Mouse (Mus musculus) lung, adult 2 months (tissue): ENCODE measurements around the gene Cwc22. TPM values are rescaled to one million over a fixed set of nuclear protein-coding genes. Genes with fewer than 3 reads are reported as not detected.
A peak's percentile ranks its signal among the peaks of the same experiment; 100 is the strongest.

ENCODE experiments used
- DNase-seq: peaks from one replicate; pipeline ENCODE4 v3.0.0; 2022
- H3K4me1 ChIP-seq: fragments of 200-500 bp; 2 replicates; pipeline ENCODE4 v1.6.1; 2011; ENCODE audit warnings: low read length; ENCODE audit not compliant: control insufficient read depth, insufficient read depth
- H3K4me3 ChIP-seq: fragments of 200-500 bp; replicated peaks from 2 replicates; pipeline ENCODE3; 2011; ENCODE audit warnings: low read depth, mild to moderate bottlenecking, control low read depth, low read length; ENCODE audit errors: extremely low read depth
- CTCF ChIP-seq: fragments of 200-500 bp; IDR thresholded peaks from 2 replicates; pipeline ENCODE4 v1.5.1; 2011; ENCODE audit warnings: mild to moderate bottlenecking, low read length, control low read depth; ENCODE audit not compliant: insufficient read depth
- POLR2A ChIP-seq: fragments of 200-500 bp; IDR thresholded peaks from 2 replicates; pipeline ENCODE4 v1.6.1; 2011; ENCODE audit warnings: low read depth, mild to moderate bottlenecking, control low read depth, low read length, borderline replicate concordance; ENCODE audit errors: extremely low read depth
- WGBS: fragments of 180-500 bp; shearing (Covaris S2); methylation state at CpG from one replicate; pipeline ENCODE4 v1.1.7; 2018; 5-methylcytosine and 5-hydroxymethylcytosine counted together
- polyA plus RNA-seq: library from polyadenylated mRNA; depleted of rRNA; stranded (reverse); fragments of >200 nt; gene quantifications from 2 replicates; pipeline ENCODE4 v1.2.3, GENCODE M21; 2012; rRNA removed

Cwc22 gene
- polyA plus RNA-seq, 1 experiment = 4.9 TPM

- no peaks in the 10 kb centered on the region for H3K4me1 ChIP-seq
- no peak for DNase-seq
- H3K4me3 ChIP-seq = no peak overlapping the region
- TF ChIP-seq CTCF (no peak), POLR2A (no peak)
These were observed 72.4 kb downstream of the Cwc22 start for GRCm38 (mm10) chr2:77873806-77874205.

- TF ChIP-seq POLR2A (no peak), CTCF (no peak)
- no peak for DNase-seq
- 70% methylated on average over 2 of the region's 2 CpGs for WGBS
- no peaks in the 10 kb centered on the region for H3K4me1 ChIP-seq
- H3K4me3 ChIP-seq = no peak overlapping the region
These were observed 73.5 kb downstream of the Cwc22 start for GRCm38 (mm10) chr2:77872676-77873075.

- no peaks in the 10 kb centered on the region for H3K4me1 ChIP-seq
- TF ChIP-seq POLR2A = no peak
- DNase-seq = no peak
- no peak overlapping the region for H3K4me3 ChIP-seq
These were observed 75.0 kb downstream of the Cwc22 start for GRCm38 (mm10) chr2:77871146-77871545.

- no peak overlapping the region for H3K4me3 ChIP-seq
- TF ChIP-seq POLR2A (no peak), CTCF (no peak)
- DNase-seq = no peak
- no peaks in the 10 kb centered on the region for H3K4me1 ChIP-seq
- 84% methylated on average over 4 of the region's 4 CpGs for WGBS
These were observed 76.4 kb downstream of the Cwc22 start for GRCm38 (mm10) chr2:77869729-77870280.

GRCm38 (mm10) chr2:77863934-77864333, 82.2 kb downstream of the Cwc22 start:
- no peaks in the 10 kb centered on the region for H3K4me1 ChIP-seq
- DNase-seq = no peak
- no peak for TF ChIP-seq POLR2A
- 63% methylated on average over 6 of the region's 6 CpGs for WGBS
- H3K4me3 ChIP-seq = no peak overlapping the region

- no peak for TF ChIP-seq CTCF
- TF ChIP-seq POLR2A = no peak
- Histone ChIP-seq H3K4me3 (peak overlapping the region; percentile 19), H3K4me1 (no peaks in the 10 kb centered on the region)
- DNase-seq = no peak
- WGBS = 55% methylated on average over 15 of the region's 15 CpGs
These were observed 82.7 kb downstream of the Cwc22 start for GRCm38 (mm10) chr2:77863522-77863921.

GRCm38 (mm10) chr2:77841464-77841863, 104.7 kb downstream of the Cwc22 start:
- no peaks in the 10 kb centered on the region for H3K4me1 ChIP-seq
- WGBS = 21% methylated on average over 6 of the region's 6 CpGs
- H3K4me3 ChIP-seq = no peak overlapping the region
- no peak for DNase-seq
- TF ChIP-seq POLR2A (no peak), CTCF (no peak)

- TF ChIP-seq CTCF (no peak), POLR2A (no peak)
- WGBS = 83% methylated on average over 17 of the region's 17 CpGs
- Histone ChIP-seq H3K4me3 (no peak overlapping the region), H3K4me1 (no peaks in the 10 kb centered on the region)
- no peak for DNase-seq
These were observed 106.6 kb downstream of the Cwc22 start for GRCm38 (mm10) chr2:77839587-77839986.

GRCm38 (mm10) chr2:77838688-77839087, 107.5 kb downstream of the Cwc22 start:
- WGBS = 69% methylated on average over 1 of the region's 1 CpGs
- no peak for TF ChIP-seq POLR2A
- TF ChIP-seq CTCF = no peak
- Histone ChIP-seq H3K4me1 (no peaks in the 10 kb centered on the region), H3K4me3 (no peak overlapping the region)
- DNase-seq = no peak

GRCm38 (mm10) chr2:77835781-77836180, 110.4 kb downstream of the Cwc22 start:
- Histone ChIP-seq H3K4me3 (no peak overlapping the region), H3K4me1 (no peaks in the 10 kb centered on the region)
- TF ChIP-seq POLR2A = no peak
- TF ChIP-seq CTCF = no peak
- WGBS = 58% methylated on average over 3 of the region's 3 CpGs
- DNase-seq = no peak

Other genes with a start within 250 kb of the Cwc22 start
- 5.2 and 5.6 TPM in 2 replicates for gene Zfp385b, start 126.7 kb downstream of the Cwc22 start, polyA plus RNA-seq